Mouse (Mus musculus) CH12F3 (cell line): ENCODE results near the gene 3110040N11Rik.

Source experiments
- in situ Hi-C: fragments of 300-500 bp; cut with MboI; formaldehyde crosslinking; loops from 2 replicates; pipeline ENCODE4 v1.14.3; 2020; ENCODE audit warnings: low sequenced_read_pairs

The 3110040N11Rik gene

DNA sequence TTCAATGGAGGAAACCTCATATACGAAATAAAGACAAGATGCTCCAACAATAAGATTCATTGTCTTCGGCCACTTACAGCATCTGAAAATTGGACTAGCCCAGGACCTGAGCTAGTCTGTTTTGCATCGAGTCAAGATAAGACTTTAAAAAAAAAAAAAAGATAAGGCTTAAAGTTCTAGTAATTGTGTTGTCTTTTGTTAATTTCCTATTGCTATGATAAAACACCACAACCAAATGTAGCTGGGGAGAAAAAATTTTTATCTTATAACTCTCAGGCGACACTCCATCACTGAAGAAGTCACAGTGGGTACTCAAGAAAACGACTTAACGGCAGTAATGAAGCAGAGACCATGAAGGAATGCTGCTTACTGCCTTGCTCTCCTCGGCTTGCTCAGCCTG is 49.3 kb downstream of the 3110040N11Rik start:
- in situ Hi-C loops: no loop called here

- in situ Hi-C loops: no loop called here
Observed at GRCm38 (mm10) chr7:81738720-81739385, 50.4 kb downstream of the 3110040N11Rik start.

DNA sequence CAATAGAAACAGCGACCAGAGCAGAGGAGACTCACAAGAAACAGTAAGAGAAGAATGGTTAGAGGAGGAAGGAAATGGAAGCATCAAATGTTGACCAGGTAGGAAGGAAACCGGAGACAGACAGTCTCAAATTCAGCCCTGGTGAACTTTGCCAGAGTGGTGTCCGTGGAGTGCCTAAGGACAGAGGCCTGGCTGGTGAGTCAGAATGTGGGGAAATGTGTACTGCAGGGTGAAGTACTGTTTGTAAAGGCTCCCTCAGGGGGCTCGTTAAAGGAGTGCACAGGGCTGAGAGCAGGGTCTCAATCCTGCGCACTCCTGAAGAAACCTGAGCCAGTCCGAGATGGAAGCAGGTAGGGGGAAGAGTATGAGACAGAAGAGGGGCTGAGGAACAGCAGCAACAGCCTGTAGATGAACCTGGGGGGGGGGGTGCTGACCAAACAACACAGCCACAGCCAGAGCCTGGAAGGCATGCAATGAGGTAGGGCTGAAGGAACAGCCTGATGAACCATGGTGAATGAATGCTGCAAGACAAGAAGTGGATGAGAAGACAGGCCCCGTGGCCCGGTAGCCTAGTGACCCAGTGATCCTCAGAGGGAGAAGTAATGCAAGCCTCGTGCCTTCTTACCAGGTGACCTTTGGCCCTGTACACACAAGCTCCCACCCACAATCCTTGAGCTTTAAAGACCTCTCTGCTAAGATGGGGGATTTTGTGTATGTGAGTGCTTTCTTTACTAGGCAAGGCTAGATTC is 53.8 kb downstream of the 3110040N11Rik start:
- in situ Hi-C loops: no loop called here

DNA sequence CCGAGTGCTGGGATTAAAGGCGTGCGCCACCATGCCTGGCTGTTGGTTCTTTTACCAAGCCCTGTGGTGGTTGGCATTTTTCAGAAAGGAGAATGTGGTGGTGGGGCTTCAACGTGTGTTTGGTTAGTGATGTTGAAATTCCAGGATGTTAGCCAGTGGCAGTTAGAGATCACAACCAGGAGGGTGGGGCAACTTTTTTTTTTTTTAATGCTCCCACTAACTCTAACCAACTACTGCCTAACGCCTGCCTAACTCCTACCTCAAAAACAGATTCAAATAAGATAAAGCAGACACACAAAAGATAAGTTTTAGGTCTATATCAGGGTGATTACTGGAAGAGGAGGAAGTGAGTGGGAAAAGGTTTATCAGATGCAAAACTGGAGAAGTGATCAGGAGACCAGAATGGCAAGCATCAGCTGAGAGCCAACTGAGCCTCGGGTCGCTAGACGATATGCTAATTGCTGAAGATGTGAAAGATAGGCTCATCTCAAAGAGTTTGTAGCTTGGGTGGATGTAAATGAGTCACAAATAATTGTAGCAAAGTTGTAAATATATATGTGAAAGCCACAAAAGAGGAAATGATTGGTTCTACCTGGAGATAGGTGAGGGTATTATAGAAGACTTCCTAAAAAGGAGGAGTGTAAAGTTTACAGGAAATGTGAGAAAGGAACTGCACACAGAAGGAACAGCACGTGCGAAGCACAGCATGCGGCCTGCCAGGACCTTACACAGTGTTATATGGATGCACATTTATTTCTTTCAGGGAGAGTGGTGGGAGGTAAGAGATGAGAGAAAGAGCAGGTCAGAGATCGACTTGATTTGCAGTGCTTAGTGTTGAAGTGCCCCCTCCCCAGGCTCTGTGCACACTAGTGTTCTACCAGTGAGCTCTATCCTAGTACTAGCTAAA is 56.8 kb downstream of the 3110040N11Rik start:
- in situ Hi-C loops: no loop called here
